Mouse (Mus musculus) midbrain, postnatal 0 days (tissue): ENCODE measurements at regions not wholly inside any gene's neighbourhood (a gene's known extent, or its start where the extent isn't known, plus 50 kb on each side); places are given as distances from the start of the nearest gene placed in this dataset.

Experiments used
- ATAC-seq: fragments of 200-750 bp; cut with Nextera tagmentation; 2 replicates; pipeline ENCODE4 v1.8.0; 2017; ENCODE audit warnings: moderate number of reproducible peaks, mild to moderate bottlenecking, moderate TSS enrichment, moderate library complexity; ENCODE audit not compliant: low FRiP score
- DNase-seq: peaks from one replicate; pipeline ENCODE4 v3.0.0-alpha.2; 2015; ENCODE audit warnings: low spot score
- H3K27ac ChIP-seq: fragments of 300-500 bp; sonication (generic); 2 replicates; pipeline ENCODE4 v1.5.1; 2014; ENCODE audit warnings: low read depth, mild to moderate bottlenecking, low read length, mixed read lengths
- H3K27me3 ChIP-seq: fragments of 300-500 bp; sonication (generic); 2 replicates; pipeline ENCODE4 v1.6.1; 2014; ENCODE audit warnings: low read length, control low read depth, mixed read lengths; ENCODE audit not compliant: insufficient read depth
- H3K36me3 ChIP-seq: fragments of 300-500 bp; sonication (generic); 2 replicates; pipeline ENCODE4 v1.6.1; 2014; ENCODE audit warnings: low read length, control low read depth, mixed read lengths; ENCODE audit not compliant: insufficient read depth
- H3K4me1 ChIP-seq: fragments of 300-500 bp; sonication (generic); 2 replicates; pipeline ENCODE4 v1.6.1; 2014; ENCODE audit warnings: mild to moderate bottlenecking, control low read depth, antibody characterized with exemption, low read length, mixed read lengths; ENCODE audit not compliant: insufficient read depth
- H3K4me2 ChIP-seq: fragments of 300-500 bp; sonication (generic); 2 replicates; pipeline ENCODE4 v1.6.1; 2014; ENCODE audit warnings: low read depth, mild to moderate bottlenecking, low read length, mixed read lengths; ENCODE audit not compliant: poor library complexity, severe bottlenecking
- H3K4me3 ChIP-seq: fragments of 300-500 bp; sonication (generic); 2 replicates; pipeline ENCODE4 v1.5.1; 2014; ENCODE audit warnings: low read depth, mild to moderate bottlenecking, low read length, moderate library complexity
- H3K9ac ChIP-seq: fragments of 300-500 bp; sonication (generic); replicated peaks from 2 replicates; pipeline ENCODE4 v1.6.1; 2014; ENCODE audit warnings: mild to moderate bottlenecking, low read length, moderate library complexity, mixed read lengths; ENCODE audit not compliant: poor library complexity, severe bottlenecking
- H3K9me3 ChIP-seq: fragments of 300-500 bp; sonication (generic); 2 replicates; pipeline ENCODE4 v1.6.1; 2016; ENCODE audit warnings: low read length, control low read depth
- CTCF ChIP-seq: IDR thresholded peaks from 2 replicates; pipeline ENCODE4 v1.5.1; 2016; ENCODE audit warnings: antibody characterized with exemption, mild to moderate bottlenecking
- WGBS: fragments of 180-500 bp; shearing (Covaris S2); extraction: QIAGEN DNeasy Blood & Tissue Kit; methylation state at CpG from one replicate; pipeline ENCODE4 v1.1.7; 2014; 5-methylcytosine and 5-hydroxymethylcytosine counted together

GRCm38 (mm10) chr2:78580013-78580412 lies 287.9 kb upstream of the Ube2e3 start:
- Histone ChIP-seq H3K4me1 (no peaks in the 10 kb centered on the region), H3K4me3 (no peak overlapping the region), H3K27ac (no peak overlapping the region), H3K9me3 (no peaks in the 10 kb centered on the region), H3K4me2 (no peak overlapping the region), H3K27me3 (no peaks in the 10 kb centered on the region), H3K9ac (no peak overlapping the region), H3K36me3 (no peaks in the 10 kb centered on the region)
- no peak for ATAC-seq
- no peak for DNase-seq
- WGBS = 66% methylated on average over 6 of the region's 6 CpGs
- TF ChIP-seq CTCF = no peak

- Histone ChIP-seq H3K9me3 (no peaks in the 10 kb centered on the region), H3K4me3 (no peak overlapping the region), H3K36me3 (no peaks in the 10 kb centered on the region), H3K27ac (no peak overlapping the region), H3K9ac (no peak overlapping the region), H3K4me1 (no peaks in the 10 kb centered on the region), H3K4me2 (no peak overlapping the region), H3K27me3 (no peaks in the 10 kb centered on the region)
- WGBS = 56% methylated on average over 3 of the region's 3 CpGs
- ATAC-seq = no peak
- TF ChIP-seq CTCF = no peak
- DNase-seq = no peak
These were observed 295.4 kb upstream of the Ube2e3 start for GRCm38 (mm10) chr2:78572492-78572891.

DNA sequence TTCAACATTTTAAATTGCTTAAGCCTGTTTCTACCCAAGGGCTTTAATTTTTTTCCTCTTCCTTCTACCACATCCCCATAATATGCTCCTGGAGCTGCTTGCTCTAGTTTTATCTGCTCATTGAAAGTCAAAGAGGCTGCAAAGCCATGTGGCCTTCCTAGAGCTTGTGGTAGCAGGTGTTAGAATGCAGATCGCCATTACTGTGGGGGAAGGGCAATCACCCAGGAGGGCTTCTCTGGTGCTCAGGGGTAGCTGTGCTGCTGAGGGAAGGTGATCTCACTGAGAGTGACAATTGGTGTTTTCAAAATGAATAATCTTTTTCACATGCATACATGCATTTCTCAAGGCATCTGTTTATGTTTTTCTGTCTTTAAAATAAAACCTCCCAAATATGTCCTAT lies 309.8 kb upstream of the Ube2e3 start:
- no peaks in the 10 kb centered on the region for H3K27me3 ChIP-seq
- no peaks in the 10 kb centered on the region for H3K36me3 ChIP-seq
- no peak overlapping the region for H3K9ac ChIP-seq
- no peak overlapping the region for H3K27ac ChIP-seq
- ATAC-seq (no peak), DNase-seq (no peak)
- no peak for TF ChIP-seq CTCF
- H3K4me3 ChIP-seq = no peak overlapping the region
- no peaks in the 10 kb centered on the region for H3K9me3 ChIP-seq
- H3K4me2 ChIP-seq = no peak overlapping the region
- no peaks in the 10 kb centered on the region for H3K4me1 ChIP-seq
- WGBS = 36% methylated on average over 1 of the region's 1 CpGs

- Histone ChIP-seq H3K4me2 (no peak overlapping the region), H3K4me1 (no peaks in the 10 kb centered on the region), H3K27me3 (no peaks in the 10 kb centered on the region), H3K9ac (no peak overlapping the region), H3K9me3 (no peaks in the 10 kb centered on the region), H3K27ac (no peak overlapping the region), H3K36me3 (no peaks in the 10 kb centered on the region), H3K4me3 (no peak overlapping the region)
- ATAC-seq (no peak), DNase-seq (no peak)
- no peak for TF ChIP-seq CTCF
- WGBS = 95% methylated on average over 4 of the region's 4 CpGs
These were observed 316.8 kb upstream of the Ube2e3 start for GRCm38 (mm10) chr2:78551085-78551484.

- Histone ChIP-seq H3K36me3 (no peaks in the 10 kb centered on the region), H3K27me3 (no peaks in the 10 kb centered on the region), H3K4me3 (no peak overlapping the region), H3K4me1 (no peaks in the 10 kb centered on the region), H3K27ac (no peak overlapping the region), H3K9ac (no peak overlapping the region), H3K4me2 (no peak overlapping the region), H3K9me3 (no peaks in the 10 kb centered on the region)
- DNase-seq (no peak), ATAC-seq (no peak)
- no peak for TF ChIP-seq CTCF
- 84% methylated on average over 4 of the region's 4 CpGs for WGBS
These were observed 319.0 kb upstream of the Ube2e3 start for GRCm38 (mm10) chr2:78548683-78549467.

GRCm38 (mm10) chr2:78547286-78547685 lies 320.6 kb upstream of the Ube2e3 start:
- no peak overlapping the region for H3K27ac ChIP-seq
- WGBS = 38% methylated on average over 4 of the region's 4 CpGs
- no peaks in the 10 kb centered on the region for H3K27me3 ChIP-seq
- ATAC-seq (no peak), DNase-seq (no peak)
- no peak overlapping the region for H3K9ac ChIP-seq
- TF ChIP-seq CTCF = no peak
- no peak overlapping the region for H3K4me3 ChIP-seq
- H3K4me1 ChIP-seq = no peaks in the 10 kb centered on the region
- no peaks in the 10 kb centered on the region for H3K36me3 ChIP-seq
- H3K9me3 ChIP-seq = no peaks in the 10 kb centered on the region
- no peak overlapping the region for H3K4me2 ChIP-seq
